Mouse (Mus musculus) liver, embryonic 18 days (tissue): ENCODE data around the gene Sept1. TPM values are rescaled to one million over a fixed set of nuclear protein-coding genes. Genes with fewer than 3 reads are reported as not detected.

Experiments
- polyA plus RNA-seq: library from polyadenylated mRNA; depleted of rRNA; stranded (reverse); fragments of >200 nt; gene quantifications from 2 replicates; pipeline ENCODE4 v1.2.3, GENCODE M21; 2012; rRNA removed

The Sept1 gene
- 21.1 and 21.7 TPM in 2 replicates for polyA plus RNA-seq

DNA sequence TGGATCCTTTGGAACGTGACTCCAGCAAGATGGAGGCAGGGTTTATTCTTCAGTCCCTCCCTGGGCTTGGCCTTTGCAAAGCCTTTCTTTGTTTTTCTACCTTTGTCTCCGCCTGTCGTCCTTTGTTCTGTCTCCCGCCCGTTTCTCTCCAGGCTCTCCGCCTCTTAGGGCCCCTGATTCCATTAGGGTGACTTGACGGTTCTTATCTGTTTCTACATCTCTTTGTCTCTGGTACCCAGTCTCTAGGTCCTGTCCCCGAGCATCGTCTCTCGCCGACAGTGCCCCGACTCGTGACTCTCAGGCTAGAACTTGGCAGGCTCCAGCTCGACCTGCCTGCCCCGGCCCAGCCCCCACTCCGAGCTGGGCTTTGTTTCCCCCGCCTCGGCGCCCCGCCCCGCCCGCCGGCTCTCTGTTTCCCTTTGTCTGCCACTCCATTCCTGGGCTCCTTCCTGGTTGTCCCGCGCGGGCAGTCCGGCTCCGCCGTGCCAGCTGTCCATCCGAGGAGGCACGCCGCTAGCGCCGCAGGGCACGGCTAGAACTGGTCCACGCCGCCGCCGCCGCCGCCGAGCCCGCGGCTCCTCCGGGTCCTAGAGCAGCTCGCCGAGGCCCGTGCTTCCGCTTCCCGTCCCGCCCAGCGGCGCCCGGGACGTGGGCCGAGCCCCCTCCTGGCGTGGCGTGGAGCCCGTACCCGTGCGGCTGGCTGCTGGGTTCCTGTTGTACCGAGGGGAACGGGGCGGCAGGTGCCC lies at the start of gene Sept1, which contains the start of gene Zfp553:
Gene Sept1 (minus strand): TSS at position 509 of the 746 bp plus-strand sequence.
Gene Zfp553 (plus strand): TSS at position 440 of the 746 bp plus-strand sequence.

GRCm38 (mm10) chr7:127273925-127274789 lies 41.2 kb upstream of the Sept1 start, which contains the start of gene Sephs2:
Sephs2 (minus strand) TSS chr7:127274055.

DNA sequence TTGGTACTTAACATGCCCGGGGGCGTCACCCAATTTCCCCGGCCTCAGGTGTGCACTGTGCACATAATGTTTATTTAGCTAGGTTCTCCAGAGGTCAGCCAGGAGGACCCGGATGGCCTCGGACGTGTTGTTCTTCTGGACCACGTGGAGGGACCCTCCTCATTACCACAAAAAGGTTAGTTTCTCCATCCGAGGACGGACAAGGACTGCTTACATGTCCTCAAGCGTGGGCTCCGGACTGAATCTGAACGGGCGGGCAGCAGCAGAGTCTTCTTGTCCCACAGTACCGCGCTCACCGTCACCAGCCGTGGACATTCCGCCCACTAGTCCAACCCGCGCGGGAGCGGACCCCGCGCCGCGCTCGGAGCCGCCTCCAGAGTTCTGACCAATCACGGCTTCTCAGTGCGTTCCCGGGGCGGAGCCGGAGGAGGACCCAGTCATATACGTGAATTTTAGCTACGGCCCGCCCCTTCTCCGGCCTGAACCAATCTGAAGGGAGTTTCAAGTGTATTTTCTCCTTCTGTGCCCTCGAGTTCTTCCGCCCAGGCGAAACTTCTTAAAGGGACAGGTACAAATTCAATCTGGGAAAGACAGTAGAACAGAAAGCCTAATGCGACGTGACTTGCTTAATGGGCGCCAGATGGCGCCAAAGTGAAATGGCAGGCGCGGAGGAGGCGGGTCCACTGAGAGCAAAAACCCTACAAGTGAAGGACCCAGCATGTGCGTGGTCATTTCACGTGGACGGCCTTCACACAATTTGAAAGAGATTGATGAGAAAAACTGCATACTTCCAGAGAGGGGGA lies 27.6 kb upstream of the Sept1 start, which contains the start of gene Dctpp1:
Gene Dctpp1 (minus strand): TSS at position 401 of the 803 bp plus-strand sequence.

DNA sequence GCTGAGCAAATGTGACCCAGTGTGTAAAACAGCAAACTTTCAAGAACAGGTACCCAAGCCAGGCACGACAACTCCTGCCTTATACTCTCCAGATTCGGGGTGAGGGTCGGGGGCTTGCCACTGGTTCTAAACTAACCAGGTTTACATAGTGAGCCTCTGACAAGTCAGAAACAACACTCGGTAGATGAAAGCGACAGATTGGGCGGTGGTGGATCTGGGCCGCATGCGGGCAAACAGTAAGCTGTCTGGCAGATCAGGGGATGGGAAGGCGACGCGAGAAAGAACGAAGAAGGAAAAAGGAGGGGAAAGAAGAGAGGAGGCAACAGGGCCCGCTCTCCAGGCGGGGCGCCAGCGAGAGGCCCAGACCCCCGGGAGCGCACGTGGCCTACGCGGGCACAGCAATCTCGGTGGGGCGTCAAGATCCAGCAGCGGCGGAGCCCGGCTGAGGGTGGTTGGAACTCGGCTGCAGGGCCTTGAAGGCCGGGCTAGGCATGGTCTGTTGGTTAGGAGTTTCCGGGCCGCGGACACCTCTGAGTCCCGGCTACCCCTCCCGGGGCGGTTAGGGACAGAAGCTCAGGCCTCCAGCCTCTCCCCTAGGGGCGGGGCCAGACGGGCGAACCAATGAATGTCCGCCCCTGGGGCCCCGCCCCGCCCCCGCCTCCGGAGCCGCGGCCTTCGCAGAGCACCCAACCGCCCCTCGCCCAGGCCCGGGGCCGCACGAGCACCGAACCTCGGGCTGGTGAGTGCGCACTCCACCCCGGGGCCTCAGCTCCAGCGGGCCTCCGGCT lies 11.1 kb upstream of the Sept1 start, which contains the start of gene Zfp771:
Gene Zfp771 (plus strand): TSS at position 405 of the 788 bp plus-strand sequence.

GRCm38 (mm10) chr7:127208553-127209438 lies 24.1 kb downstream of the Sept1 start, which contains the start of gene Mylpf:
Mylpf (plus strand) TSS chr7:127208890.

DNA sequence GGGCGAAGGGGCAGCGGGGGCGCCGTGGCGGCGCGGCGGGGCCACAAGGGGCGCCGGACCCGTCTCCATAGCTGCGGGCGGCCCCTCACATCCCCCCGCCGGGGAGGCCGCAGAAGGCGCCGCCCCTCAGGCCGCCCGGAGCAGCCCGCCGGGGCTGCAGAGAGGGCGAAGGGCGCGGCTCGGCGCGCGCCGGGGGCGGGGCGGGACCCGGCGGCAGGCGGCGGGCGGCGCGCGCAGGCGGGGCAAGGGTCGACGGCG lies 24.7 kb downstream of the Sept1 start, which contains the start of gene Tbc1d10b:
Gene Tbc1d10b (minus strand): TSS at position 174 of the 258 bp plus-strand sequence.

DNA sequence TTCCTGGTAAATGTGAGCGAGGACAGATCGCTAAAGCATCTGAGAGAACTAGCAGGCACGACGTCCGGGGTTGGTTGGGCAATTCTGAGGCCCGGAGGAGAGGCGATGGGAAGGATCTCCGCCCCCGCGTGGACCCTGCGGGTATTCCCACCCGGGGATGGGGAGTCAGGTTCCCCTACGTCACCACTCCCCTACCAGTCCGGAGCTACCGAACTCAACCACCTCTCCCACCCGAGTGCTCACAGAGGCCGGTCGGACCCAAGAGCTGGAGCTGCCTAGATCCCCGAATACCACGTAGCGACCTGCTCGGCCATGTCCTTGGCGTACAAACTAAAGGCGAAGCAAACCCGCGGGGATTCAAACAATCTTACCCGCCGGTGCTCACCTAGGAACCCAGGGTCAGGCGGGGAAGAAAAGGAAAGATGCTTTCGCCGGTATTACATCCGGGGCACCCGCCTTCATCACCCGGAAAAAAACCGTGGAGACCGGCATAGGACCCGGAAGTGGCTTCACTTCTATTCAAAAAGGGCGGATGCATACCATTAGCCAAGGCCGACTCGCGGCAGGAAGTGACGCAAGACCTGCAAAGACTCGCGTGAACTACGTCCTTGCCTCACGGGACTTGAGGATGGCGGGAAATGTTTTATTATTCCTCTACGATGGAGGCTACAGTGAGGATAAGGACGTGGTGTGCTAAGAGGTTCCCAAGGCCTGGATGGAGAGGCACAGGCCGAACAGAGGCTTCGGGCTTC lies 37.2 kb downstream of the Sept1 start, which contains the start of gene Cd2bp2:
Gene Cd2bp2 (minus strand): TSS at position 507 of the 752 bp plus-strand sequence.

Other genes starting within 250 kb of the Sept1 start
- gene Mvp, start 218.5 kb downstream of the Sept1 start, polyA plus RNA-seq: 7.8 and 7.9 TPM in 2 replicates
- gene Pagr1b, start 216.6 kb downstream of the Sept1 start, polyA plus RNA-seq: 0.34 and 0.50 TPM in 2 replicates
- gene Pagr1a, start 215.8 kb downstream of the Sept1 start, polyA plus RNA-seq: 4.9 and 5.2 TPM in 2 replicates
- gene Gm42742, start 212.0 kb downstream of the Sept1 start, polyA plus RNA-seq: 13.2 and 14.1 TPM in 2 replicates
- 0.04 and 0.45 TPM in 2 replicates for gene Prrt2, start 211.9 kb downstream of the Sept1 start, polyA plus RNA-seq
- 55.9 and 64.1 TPM in 2 replicates for gene Maz, start 206.1 kb downstream of the Sept1 start, polyA plus RNA-seq
- 28.1 and 30.9 TPM in 2 replicates for gene Kif22, start 190.7 kb downstream of the Sept1 start, polyA plus RNA-seq
- 0.16 and 0.40 TPM in 2 replicates for gene Zg16, start 145.8 kb downstream of the Sept1 start, polyA plus RNA-seq
- 7.9 and 8.3 TPM in 2 replicates for gene AI467606, start 141.8 kb downstream of the Sept1 start, polyA plus RNA-seq
- gene Qprt, start 110.9 kb downstream of the Sept1 start, polyA plus RNA-seq: 117 and 124 TPM in 2 replicates
- 6.8 and 8.5 TPM in 2 replicates for gene Spn, start 95.3 kb downstream of the Sept1 start, polyA plus RNA-seq
- 20.8 and 22.2 TPM in 2 replicates for gene Cd2bp2, start 37.1 kb downstream of the Sept1 start, polyA plus RNA-seq
- gene Tbc1d10b, start 24.7 kb downstream of the Sept1 start, polyA plus RNA-seq: 11.9 and 12.6 TPM in 2 replicates
- gene Mylpf, start 24.2 kb downstream of the Sept1 start, polyA plus RNA-seq: 8.3 and 12.1 TPM in 2 replicates
- 2.8 and 2.9 TPM in 2 replicates for gene Zfp553, start 69 bp downstream of the Sept1 start, polyA plus RNA-seq
- gene Zfp771, start 11.1 kb upstream of the Sept1 start, polyA plus RNA-seq: 20.6 and 24.9 TPM in 2 replicates
- 52.9 and 73.0 TPM in 2 replicates for gene Dctpp1, start 27.6 kb upstream of the Sept1 start, polyA plus RNA-seq
- gene Sephs2, start 40.9 kb upstream of the Sept1 start, polyA plus RNA-seq: 153 and 165 TPM in 2 replicates
- gene Itgal, start 63.1 kb upstream of the Sept1 start, polyA plus RNA-seq: 9.1 and 10.0 TPM in 2 replicates
- 8.5 and 9.3 TPM in 2 replicates for gene Zfp768, start 112.5 kb upstream of the Sept1 start, polyA plus RNA-seq
- 2.2 and 2.4 TPM in 2 replicates for gene Zfp747, start 142.9 kb upstream of the Sept1 start, polyA plus RNA-seq
- gene 9130019O22Rik, start 154.0 kb upstream of the Sept1 start, polyA plus RNA-seq: 1.00 and 1.1 TPM in 2 replicates
- gene E430018J23Rik, start 160.5 kb upstream of the Sept1 start, polyA plus RNA-seq: 2.7 TPM in 2 replicates
- gene Zfp764, start 173.7 kb upstream of the Sept1 start, polyA plus RNA-seq: 1.7 and 1.8 TPM in 2 replicates
- gene Zfp688, start 188.9 kb upstream of the Sept1 start, polyA plus RNA-seq: 5.6 and 5.8 TPM in 2 replicates
- 1.3 and 1.5 TPM in 2 replicates for gene Zfp689, start 216.0 kb upstream of the Sept1 start, polyA plus RNA-seq
- gene Prr14, start 226.5 kb upstream of the Sept1 start, polyA plus RNA-seq: 20.0 and 23.0 TPM in 2 replicates
- gene Fbrs, start 246.1 kb upstream of the Sept1 start, polyA plus RNA-seq: 6.4 and 7.1 TPM in 2 replicates